Mouse (Mus musculus) small intestine, adult 2 months (tissue): ENCODE data around the gene Zfp637.

Source experiments
- CTCF ChIP-seq: fragments of 200-500 bp; IDR thresholded peaks from 2 replicates; pipeline ENCODE4 v1.5.1; 2012; ENCODE audit warnings: low read depth, mild to moderate bottlenecking, control low read depth, inconsistent platforms, low read length, moderate library complexity, mixed read lengths; ENCODE audit not compliant: insufficient replicate concordance, insufficient read length; ENCODE audit errors: extremely low read depth
- POLR2A ChIP-seq: fragments of 200-500 bp; IDR thresholded peaks from 2 replicates; pipeline ENCODE4 v1.6.1; 2012; ENCODE audit warnings: low read depth, mild to moderate bottlenecking, control low read depth, inconsistent platforms, low read length, moderate library complexity

GRCm38 (mm10) chr6:117881229-117881628 lies 40.2 kb downstream of the Zfp637 start:
- TF ChIP-seq POLR2A (no peak), CTCF (no peak)
